Mouse (Mus musculus): ENCODE data around the gene Sass6.

Sass6 gene

DNA sequence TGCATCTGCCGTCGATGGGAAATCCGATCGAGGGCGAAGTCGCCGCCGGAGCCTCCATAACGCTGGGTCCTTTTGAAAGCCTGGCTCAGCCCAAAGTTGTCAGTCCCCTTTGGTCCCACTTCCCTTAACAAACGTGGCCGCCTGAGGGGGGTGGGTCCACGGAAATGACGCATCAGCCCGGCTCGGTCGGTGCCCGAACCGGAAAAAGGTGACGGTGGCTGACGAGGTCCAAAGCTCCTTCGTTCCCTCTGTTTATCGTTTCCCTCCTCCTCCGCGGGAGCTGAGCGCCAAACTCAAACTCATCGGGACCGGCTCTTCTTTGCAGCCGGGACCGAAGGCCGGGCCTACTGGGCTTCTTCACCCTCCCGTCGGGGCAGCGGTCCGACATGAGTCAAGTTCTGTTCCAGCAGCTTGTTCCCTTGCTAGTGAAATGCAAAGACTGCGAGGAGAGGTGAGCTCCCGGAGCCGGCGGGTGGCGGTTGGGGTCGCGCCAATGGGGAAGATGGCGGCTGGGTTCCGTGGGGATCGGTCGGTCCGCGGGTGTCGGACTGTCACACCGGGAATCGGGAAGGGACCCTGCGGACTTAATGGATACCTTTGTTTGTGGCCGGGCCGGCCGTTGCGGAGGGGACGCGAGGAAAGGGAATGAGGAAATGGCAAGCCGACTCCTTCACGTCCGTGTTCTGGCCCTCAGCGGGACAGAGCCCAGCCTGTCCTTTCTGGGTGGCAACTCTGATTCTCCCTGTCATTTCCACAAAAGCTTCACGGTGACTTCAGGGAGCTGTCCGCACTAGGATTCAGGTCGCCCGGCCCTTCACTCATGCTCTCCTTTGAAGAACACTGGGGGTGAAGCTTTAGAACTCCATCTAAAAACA is at the start of gene Sass6:
Gene Sass6, plus strand, starts transcription at position 255 of the 875 bp plus-strand sequence.
- DNase-seq: peak; percentile 98

DNA sequence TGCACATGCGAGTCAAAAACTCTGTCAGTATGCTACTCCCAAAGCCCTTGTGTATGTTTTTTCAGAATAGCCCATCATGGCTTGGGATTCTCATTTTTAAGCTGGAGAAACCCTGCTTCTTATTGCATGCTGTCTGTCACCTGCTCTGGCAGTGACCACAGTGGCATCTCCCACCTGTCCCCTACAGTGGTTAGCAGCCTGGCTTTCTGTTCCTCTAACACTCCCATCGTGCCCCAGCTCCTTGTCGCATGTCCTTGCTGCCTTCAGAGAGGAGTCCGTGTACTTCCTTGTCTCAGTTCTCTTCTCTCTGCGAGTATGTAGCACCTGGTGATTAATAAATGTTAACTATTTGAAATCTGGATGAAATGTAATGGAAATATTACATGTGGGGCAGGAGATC is 47.4 kb upstream of the Sass6 start:
- no peak for DNase-seq

DNA sequence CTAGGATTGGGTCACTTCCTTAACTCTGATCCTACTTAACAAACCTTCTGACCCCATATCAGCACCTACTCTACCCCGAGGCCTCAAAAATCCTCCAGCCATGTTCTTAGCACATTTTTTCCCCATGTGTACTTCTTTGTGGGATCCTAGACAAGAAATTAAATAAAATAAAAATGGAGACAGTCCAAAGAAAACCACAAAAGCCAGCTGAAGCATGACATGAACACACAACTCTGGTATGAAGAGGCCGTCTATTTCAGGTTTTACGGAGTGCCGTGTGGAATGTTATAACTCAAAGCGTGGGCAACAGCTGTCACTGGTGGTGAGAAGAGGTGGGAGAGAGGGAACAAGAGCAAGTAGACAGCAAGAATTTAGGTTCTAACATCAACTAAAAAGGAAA is 43.4 kb upstream of the Sass6 start:
- DNase-seq: no peak

DNA sequence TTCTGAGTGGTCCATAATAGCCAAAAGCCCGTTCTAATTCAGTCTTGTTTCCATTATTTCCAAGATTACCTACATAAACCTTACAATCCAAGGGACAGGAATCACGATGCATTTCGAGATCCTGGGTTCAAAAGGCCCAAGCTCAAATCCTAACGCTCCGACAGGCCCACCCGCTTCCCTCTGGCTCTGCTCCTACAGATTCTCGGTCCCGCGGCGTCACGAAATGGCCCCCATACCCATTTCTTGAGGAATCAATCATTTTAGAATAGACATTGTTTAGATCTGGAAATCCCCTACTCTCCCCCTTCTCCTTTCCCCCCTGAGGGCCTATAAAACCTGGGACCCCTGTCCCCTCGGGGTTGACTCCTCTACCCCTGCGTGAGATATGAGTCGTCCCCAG is 33.5 kb upstream of the Sass6 start:
- DNase-seq: peak; percentile 38

DNA sequence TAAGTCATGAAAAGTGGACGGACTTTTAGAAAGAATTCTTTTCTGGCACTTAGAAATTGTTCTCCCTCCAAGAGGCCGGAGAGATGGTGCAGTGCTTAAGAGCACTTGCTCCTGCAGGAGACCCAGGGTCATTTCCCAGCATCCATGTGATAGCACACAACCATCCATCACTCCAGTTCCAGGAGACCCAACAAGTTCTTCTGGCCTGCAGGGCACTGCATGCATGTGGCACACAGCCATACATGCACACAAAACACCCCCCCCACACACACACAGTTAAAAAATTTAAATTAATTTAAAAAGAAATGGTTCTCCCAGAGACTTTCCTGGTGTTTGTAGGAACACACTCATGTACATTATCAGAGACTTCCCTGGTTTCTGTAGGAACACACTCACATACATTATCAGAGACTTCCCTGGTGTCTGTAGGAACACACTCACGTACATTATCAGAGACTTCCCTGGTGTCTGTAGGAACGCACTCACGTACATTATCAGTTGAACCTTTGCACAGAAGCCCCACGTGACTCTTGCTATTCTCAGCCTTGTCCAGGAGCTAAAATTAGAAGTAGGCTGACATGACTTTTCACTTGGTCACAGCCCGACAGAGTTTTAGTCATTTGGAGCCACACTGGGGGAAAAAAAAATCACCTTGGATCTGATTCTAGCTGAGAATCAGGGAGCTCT is 32.2 kb upstream of the Sass6 start, which contains the start of gene Lrrc39:
Gene Lrrc39, plus strand, starts transcription at position 566 of the 687 bp plus-strand sequence.
- DNase-seq: no peak

DNA sequence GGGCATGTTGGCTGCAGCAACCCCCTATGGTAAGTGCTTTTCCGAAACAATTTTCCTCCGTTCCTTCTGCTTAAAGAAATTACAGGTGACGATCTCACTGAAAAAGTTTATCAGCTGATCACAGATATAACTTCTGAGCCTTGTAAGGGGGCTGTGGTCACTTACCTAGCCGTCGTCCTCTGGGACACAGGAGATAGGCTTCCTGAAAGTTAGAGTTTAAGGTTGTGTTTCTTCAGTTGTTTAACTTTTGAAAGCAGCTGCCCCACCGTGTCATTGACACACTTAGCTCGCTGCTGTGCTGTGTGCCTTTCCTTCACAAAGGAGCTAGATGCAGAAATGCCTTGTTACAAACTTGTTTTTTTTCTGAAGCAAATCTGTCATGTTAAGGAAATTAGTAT is 31.7 kb upstream of the Sass6 start:
- DNase-seq: no peak

DNA sequence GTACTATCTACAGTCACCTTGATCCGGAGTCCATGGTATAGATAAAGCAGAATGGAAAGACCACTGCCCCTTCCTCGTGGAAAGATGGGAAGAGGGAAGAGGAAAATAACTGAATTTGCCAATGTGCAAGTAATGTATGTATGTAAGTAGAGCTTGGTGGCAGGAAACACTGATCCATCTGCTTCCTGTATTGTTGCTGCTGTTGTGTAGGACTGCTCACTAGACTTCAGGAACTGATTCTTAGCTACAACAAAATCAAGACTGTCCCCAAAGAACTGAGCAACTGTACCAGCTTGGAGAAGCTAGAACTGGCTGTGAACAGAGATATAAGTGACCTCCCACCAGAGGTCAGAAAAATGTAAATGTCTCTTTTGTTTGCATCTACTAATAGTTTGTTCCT is 24.2 kb upstream of the Sass6 start:
- DNase-seq: no peak

DNA sequence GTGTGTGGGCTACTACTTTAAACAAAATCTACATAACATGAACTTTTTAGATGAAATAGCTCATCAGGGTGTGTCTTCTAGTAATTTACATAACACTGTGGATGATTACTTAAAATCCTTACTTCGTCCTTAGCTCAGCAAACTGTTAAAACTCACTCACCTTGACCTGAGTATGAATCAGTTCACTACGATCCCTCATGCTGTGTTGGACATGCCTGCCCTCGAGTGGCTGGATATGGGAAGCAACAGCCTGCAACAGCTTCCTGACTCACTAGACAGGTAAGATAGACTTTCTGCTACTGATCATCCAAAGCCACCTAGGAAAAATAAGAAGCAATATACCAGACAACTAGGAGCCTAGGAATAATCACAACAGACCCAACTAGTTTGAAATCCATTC is 17.5 kb upstream of the Sass6 start:
- DNase-seq: peak; percentile 9

DNA sequence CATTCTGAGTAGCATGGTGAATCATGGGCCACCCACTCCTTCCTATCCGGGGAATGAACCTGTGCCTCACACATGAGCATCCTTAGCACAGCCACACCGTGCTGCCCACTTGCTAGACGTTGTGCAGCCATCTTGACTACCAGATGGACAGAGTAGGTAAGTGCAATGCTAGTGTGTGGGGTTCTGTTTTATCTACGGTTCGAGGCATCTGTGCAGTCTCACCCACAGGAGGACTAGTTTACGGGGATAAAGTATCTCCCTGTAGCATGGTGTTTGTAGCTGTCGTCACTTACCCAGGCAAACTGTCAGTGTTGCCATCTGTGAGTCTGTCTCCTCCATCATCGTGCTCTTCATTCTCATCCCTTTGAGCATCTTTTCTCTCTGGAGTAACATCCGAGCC is 12.6 kb upstream of the Sass6 start:
- DNase-seq: no peak

DNA sequence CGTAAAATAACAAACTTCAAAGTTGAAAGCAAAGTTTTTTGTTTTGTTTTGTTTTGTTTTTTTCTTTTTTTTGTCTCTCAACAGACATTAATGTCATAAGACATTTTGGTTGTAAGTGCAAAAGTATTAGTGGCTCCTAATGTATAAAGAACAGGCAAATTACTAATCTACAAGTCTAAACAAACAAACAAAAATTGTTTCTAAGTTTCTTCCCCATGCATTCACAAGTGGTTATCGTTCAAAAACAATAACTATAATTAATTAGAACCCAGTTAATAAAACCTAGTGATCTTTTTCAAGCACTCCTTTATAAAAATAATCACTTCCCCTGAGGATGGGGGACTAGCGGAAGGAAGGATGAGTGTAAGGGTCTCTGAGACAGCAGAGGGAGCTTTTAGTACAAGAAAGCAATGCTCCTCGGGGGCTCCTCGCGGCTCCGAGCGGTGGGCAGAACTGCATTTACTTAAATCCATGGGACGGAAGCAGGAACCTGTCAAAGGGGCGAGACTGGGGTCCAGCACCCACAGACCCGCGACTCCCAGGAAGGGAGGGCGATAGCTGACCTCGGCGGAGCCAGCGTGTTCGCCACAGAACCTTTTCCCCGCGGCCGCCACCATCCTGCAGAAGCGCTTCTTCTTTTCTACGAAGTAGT is 580 bp upstream of the Sass6 start:
- DNase-seq: no peak

DNA sequence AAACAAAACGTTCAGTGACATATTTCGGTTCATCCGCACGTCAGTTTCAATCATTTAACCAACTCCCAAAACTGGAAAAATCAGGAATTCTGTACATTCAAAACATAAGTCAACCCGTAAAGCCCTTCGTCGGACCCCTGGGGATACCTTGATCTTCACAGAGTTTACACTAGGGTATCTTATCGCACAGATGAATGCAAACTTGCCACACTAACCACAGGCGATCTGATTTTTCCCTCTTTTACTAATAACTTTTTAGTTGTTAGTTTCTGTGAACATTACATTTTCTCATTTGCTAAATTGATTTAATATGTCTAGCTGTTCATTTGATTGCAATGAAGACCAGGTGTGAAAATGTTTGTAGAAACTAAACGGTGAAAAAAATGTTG is 815 bp downstream of the Sass6 start:
- no peak for DNase-seq

DNA sequence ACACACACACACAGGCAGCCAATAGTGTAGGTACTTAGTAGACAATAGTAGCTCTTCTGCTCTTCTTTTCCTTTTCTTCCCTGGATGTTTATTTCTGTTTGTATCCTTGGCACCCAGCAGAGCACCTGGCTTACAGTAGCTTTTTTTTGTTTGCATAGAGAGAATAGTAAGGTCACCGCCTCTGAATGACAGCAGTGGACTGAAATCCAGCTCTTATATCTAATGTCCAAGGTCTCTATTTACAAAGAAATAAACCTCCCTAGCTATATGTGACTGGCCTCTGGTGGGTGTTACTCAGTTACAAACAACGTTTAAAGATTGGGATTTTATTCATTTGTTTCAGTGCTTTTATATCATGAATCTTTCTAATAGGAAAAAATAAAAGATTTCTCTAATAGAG is 4.9 kb downstream of the Sass6 start:
- no peak for DNase-seq

DNA sequence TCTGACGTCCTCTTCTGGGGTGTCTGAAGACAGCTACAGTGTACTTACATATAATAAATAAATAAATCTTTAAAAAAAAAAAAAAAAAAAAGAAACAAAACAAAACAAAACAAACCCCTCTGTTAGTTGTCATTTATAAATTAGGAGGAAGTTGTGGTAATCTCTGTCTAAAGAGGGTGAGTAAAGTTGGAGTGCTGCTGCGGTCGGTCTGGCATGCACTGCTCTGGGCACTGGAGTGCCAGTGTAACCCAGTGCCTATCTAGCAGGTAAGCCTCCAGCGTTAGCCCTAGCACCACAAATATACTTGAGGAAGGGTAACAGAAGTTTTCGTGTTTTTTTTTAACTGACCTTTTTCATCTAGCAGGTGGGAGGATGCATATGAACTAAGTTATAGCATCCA is 6.2 kb downstream of the Sass6 start:
- DNase-seq: no peak

DNA sequence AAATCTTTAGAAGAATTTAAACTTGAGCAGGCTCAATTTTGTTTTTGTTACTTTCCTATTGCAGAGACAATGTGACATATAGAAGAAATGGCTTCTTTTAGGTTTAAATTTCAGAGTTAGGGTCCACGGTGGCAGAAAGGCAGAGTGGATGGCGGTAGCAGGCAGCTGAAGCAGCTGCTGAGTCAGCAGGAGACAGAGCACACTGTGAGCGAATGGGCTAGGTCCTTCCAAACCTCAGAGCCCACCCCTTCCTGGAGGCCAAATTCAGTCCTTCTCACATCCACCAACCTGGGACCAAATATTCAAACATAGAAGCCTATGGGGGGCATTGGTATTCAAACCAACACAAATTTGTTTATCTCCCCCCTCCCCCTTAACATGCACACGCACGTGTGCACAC is 7.0 kb downstream of the Sass6 start:
- no peak for DNase-seq

DNA sequence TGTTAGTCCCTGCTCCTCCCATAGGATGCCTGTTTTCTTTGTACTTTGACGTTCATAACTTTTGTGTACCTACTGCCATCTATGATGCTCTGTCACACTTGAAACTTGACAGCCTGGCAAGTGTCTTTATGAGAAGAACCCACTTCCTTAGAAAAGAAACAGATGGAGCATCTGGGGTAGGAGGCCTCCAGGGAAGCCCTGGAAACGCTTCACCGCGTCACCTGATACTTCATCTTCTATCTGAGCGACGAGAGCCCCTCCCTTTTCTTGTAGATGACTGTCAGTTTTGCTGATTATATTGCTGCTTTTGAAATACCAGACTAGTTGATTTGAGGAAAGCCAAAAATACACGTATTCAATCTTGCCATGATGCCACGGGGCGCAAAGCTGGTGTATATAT is 9.8 kb downstream of the Sass6 start:
- DNase-seq: no peak

DNA sequence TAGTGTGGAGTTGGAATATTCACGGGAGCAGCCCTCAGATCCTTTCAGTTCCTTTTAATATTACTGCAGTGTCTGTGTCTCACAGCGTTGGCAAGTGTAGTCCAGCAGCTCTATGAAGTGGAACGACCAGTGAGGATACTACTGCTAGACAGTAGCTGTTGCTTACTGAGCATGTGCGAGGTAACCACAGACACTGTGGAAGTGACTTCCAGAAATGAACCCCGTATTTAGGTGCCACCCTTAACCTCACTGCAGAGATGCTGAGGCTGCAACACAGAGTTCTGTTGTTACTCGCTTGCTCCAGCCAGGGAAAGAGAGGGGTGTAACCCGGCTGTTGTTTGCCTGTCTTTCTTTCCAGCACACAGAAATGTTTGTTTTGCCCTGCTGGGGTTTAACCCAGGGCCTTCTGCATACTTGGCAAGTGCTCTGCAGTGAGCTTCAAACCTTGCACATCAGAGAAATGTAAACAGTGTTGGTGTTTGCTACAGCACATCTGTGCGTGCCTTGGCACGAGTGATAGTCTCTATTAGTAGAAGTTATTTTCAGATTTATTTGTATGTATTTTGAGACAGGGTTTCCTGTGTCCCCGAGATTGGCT is 19.6 kb downstream of the Sass6 start, which contains the start of gene Trmt13:
Gene Trmt13, minus strand, starts transcription at position 293 of the 598 bp plus-strand sequence.
- no peak for DNase-seq

DNA sequence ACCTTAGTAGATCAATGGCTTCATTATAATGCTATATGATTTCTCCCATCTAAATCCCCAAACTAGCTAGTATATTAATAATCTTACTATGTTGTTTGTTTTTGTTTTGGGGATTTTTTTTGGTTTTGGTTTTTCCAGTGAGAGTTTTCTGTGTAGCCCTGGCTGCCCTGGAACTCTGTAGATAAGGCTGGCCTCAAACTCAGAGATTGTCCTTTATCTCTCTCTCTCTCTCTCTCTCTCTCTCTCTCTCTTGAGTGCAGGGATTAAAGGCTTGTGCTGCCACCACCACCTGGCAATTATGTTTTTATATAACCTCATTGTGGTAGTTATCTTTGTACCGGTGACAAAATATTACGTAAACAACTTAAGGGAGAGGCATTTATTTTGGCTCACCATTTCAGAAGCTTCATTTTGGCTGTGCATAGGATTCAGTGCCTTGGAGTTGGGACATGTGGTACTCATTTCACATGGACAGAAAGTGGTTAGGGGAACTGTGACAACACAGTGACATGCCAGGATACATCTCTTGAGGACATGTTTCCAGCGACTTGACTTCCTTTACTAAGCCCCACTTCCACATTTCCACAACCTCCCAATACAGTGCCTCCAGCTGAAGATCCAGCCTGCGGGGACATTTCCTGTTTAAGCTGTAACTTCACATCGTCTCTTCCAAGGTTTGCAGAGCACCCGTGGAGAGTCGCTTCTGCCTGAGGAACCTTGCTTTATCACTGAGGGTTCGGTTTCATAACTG is 20.7 kb downstream of the Sass6 start:
- DNase-seq: no peak

DNA sequence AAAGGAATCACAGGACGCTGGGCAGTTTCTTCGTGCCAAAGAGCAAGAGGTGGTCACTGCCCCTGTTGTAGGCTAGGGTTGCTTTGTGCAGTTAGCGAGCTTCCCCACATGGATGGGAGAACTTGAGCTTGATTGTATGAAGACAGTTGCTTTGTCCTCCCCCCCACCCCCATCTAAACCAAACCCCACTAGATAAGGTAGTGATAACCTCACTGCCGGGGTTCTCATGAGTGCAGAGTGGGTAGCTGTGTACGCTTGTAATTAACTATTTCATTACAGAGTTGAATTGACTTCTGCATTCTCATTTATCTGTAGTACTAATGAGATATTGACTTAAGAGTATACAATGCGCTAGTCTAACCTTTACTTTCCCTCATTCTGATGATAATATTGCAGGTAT is 24.1 kb downstream of the Sass6 start:
- no peak for DNase-seq

DNA sequence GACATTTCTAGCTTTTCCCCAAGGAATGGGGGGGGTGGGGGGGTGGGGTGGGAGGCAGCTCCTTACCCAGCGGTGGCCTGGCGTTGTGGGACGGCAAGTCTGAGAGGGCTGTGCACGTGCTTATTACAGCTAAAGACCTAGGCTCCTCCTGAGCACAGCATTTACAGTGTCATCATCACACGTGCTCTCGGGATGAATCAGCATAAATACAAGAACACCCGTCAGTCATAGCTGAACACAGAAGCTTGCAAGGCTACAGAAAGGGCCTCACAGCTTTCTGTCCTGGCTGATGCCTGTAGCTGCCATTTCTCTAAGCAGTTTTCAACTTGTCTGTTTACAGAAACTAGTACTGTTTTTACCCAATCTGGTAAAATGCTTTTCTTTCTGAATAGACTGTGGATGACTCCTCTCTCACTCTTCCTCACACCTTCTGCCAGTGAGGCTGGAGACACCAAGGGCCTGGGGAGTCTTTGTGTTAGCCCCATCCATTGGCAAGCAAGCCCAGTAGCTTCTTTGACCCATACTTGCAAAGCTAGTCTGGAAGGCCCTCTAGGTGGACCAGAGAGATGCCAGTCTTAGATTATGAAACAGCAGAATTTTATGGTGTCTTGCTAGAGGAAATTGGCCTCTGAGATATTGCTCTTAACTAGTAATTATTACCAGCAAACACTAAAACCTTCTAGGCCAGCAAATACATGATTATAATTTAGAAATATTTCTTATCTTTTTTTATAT is 26.0 kb downstream of the Sass6 start:
- DNase-seq: no peak

DNA sequence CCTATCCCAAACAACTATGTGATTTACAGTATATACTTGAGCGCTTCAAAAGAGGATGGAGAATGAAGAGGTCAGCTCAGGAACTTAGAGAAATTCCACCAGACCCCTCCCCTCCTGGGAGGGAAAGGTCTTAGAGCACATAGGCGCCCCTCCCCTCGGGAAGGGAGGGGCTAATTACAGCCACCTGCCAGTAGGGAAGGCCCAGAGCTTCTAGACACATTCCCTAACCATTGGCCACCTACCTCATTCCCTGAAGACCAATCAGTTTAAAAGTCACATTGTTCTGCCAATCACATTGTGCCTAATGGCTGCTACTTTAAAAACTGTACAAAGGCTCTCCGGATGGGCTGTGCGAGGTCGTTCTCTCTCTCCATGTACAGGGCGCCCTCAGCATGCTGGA is 27.9 kb downstream of the Sass6 start:
- DNase-seq: no peak

DNA sequence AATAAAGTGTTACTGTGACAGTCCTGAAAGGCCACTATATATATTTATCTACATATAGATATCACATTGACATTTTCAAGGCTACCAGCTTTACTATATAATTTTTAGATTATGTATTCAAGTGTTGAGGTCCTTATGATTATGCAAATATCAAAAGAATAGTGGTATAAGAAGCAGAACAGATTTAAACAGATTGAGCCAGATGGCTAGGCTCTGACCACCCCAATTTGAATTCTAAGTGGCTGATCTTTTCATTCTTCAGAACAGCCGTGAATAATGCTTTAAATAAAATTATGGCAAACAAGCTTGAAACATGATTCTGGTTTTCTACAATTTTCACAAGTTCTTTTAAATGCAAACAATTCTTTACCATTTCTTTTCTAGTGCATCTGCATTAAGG is 36.7 kb downstream of the Sass6 start:
- DNase-seq: no peak

DNA sequence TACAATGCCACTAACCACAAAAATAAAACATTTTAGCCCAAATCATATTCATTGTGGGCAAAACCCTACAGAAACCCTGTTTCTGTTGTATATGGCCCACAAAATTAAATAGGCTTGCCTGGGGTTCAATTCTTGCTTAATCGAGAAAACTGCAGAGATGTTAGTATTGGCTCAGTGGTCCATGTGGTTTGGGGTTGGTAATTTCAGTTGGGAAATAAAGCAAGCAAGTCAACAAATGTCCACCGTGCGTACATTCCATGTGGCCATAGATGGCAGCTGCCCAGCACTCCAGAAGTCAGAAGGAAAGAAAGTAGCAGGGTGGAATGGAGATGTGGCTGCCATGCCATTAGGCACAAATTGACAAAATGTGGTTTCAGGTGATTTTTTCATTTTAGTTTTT is 38.2 kb downstream of the Sass6 start:
- no peak for DNase-seq
